Mouse (Mus musculus): ENCODE results near the gene Ccdc136. TPM values are rescaled to one million over a fixed set of nuclear protein-coding genes. Genes with fewer than 3 reads are reported as not detected.
"Not testable (repeated sequence)": the region's sequence is repeated elsewhere in the genome, so short reads cannot be mapped to it uniquely, and the experiment has no call there.

Gene Ccdc136
- polyA plus RNA-seq, 1 experiment from 2014 or later, result 29.5 TPM

- peak; percentile 69; the same call in 1 of the 2 replicates for ATAC-seq (ENCODE audit: insufficient number of reproducible peaks, insufficient read depth, low FRiP score, low read depth)
- Histone ChIP-seq H3K9me3 (ENCODE audit: control insufficient read depth, low read depth, low read length) (no peaks in the 10 kb centered on the region), H3K27ac (ENCODE audit: low read length) (peak within 1 kb of the TSS; percentile 64; the same call in 1 of the 2 replicates), H3K4me1 (ENCODE audit: control insufficient read depth, insufficient read depth, low read length) (no peaks in the 10 kb centered on the region), H3K4me2 (replicated peaks; ENCODE audit: low read depth, low read length) (peak within 1 kb of the TSS; percentile 43), H3K9ac (replicated peaks; ENCODE audit: low read depth, low read length) (no peak within 1 kb of the TSS; the same call in 1 of the 2 replicates), H3K36me3 (ENCODE audit: control insufficient read depth, insufficient read depth, low read length) (no peaks in the 10 kb centered on the region), H3K27me3 (ENCODE audit: control insufficient read depth, insufficient read depth, low read length) (no peaks in the 10 kb centered on the region), H3K4me3 (ENCODE audit: low read depth, low read length) (peak within 1 kb of the TSS; percentile 34)
- WGBS, result 1% methylated on average over 12 of the region's 12 CpGs
Observed at GRCm38 (mm10) chr6:29388052-29388518, 8.0 kb upstream of the Ccdc136 start, which contains the start of gene Opn1sw. Gene Opn1sw, minus strand, starts transcription at chr6:29388468.

- Histone ChIP-seq H3K27ac (ENCODE audit: low read length) (peak overlapping the region; percentile 64; the same call in 1 of the 2 replicates), H3K9me3 (ENCODE audit: control insufficient read depth, low read depth, low read length) (no peaks in the 10 kb centered on the region), H3K27me3 (ENCODE audit: control insufficient read depth, insufficient read depth, low read length) (no peaks in the 10 kb centered on the region), H3K4me3 (ENCODE audit: low read depth, low read length) (peak overlapping the region; percentile 34), H3K36me3 (ENCODE audit: control insufficient read depth, insufficient read depth, low read length) (no peaks in the 10 kb centered on the region), H3K9ac (replicated peaks; ENCODE audit: low read depth, low read length) (no peak overlapping the region), H3K4me2 (replicated peaks; ENCODE audit: low read depth, low read length) (peak overlapping the region; percentile 43), H3K4me1 (ENCODE audit: control insufficient read depth, insufficient read depth, low read length) (no peaks in the 10 kb centered on the region)
- WGBS, result 10% methylated on average over 11 of the region's 11 CpGs
- ATAC-seq (ENCODE audit: insufficient number of reproducible peaks, insufficient read depth, low FRiP score, low read depth), result peak; percentile 90
Observed at GRCm38 (mm10) chr6:29388606-29389080, 7.5 kb upstream of the Ccdc136 start.

- no peak for ATAC-seq (ENCODE audit: insufficient number of reproducible peaks, insufficient read depth, low FRiP score, low read depth)
- no peak overlapping the region for H3K4me2 ChIP-seq (replicated peaks; ENCODE audit: low read depth, low read length)
- H3K27ac ChIP-seq (ENCODE audit: low read length), result no peak overlapping the region
- no peak overlapping the region for H3K4me3 ChIP-seq (ENCODE audit: low read depth, low read length)
- no peak overlapping the region for H3K9ac ChIP-seq (replicated peaks; ENCODE audit: low read depth, low read length)
- H3K4me1 ChIP-seq (ENCODE audit: control insufficient read depth, insufficient read depth, low read length), result no peaks in the 10 kb centered on the region
- WGBS, result 50% methylated on average over 9 of the region's 9 CpGs
- no peaks in the 10 kb centered on the region for H3K9me3 ChIP-seq (ENCODE audit: control insufficient read depth, low read depth, low read length)
- H3K27me3 ChIP-seq (ENCODE audit: control insufficient read depth, insufficient read depth, low read length), result no peaks in the 10 kb centered on the region
- no peaks in the 10 kb centered on the region for H3K36me3 ChIP-seq (ENCODE audit: control insufficient read depth, insufficient read depth, low read length)
Observed at GRCm38 (mm10) chr6:29389425-29389824, 6.7 kb upstream of the Ccdc136 start.

- not testable (repeated sequence) for H3K27me3 ChIP-seq (ENCODE audit: control insufficient read depth, insufficient read depth, low read length); H3K27ac ChIP-seq (ENCODE audit: low read length); H3K36me3 ChIP-seq (ENCODE audit: control insufficient read depth, insufficient read depth, low read length); H3K9me3 ChIP-seq (ENCODE audit: control insufficient read depth, low read depth, low read length); ATAC-seq (ENCODE audit: insufficient number of reproducible peaks, insufficient read depth, low FRiP score, low read depth); H3K4me3 ChIP-seq (ENCODE audit: low read depth, low read length); H3K4me1 ChIP-seq (ENCODE audit: control insufficient read depth, insufficient read depth, low read length); H3K4me2 ChIP-seq (replicated peaks; ENCODE audit: low read depth, low read length); H3K9ac ChIP-seq (replicated peaks; ENCODE audit: low read depth, low read length)
- WGBS, result 86% methylated on average over 1 of the region's 1 CpGs
Observed at GRCm38 (mm10) chr6:29390500-29390899, 5.6 kb upstream of the Ccdc136 start.

- not testable (repeated sequence) for H3K9me3 ChIP-seq (ENCODE audit: control insufficient read depth, low read depth, low read length); H3K4me2 ChIP-seq (replicated peaks; ENCODE audit: low read depth, low read length); H3K9ac ChIP-seq (replicated peaks; ENCODE audit: low read depth, low read length); H3K4me1 ChIP-seq (ENCODE audit: control insufficient read depth, insufficient read depth, low read length); H3K36me3 ChIP-seq (ENCODE audit: control insufficient read depth, insufficient read depth, low read length); H3K27ac ChIP-seq (ENCODE audit: low read length); H3K4me3 ChIP-seq (ENCODE audit: low read depth, low read length); H3K27me3 ChIP-seq (ENCODE audit: control insufficient read depth, insufficient read depth, low read length); ATAC-seq (ENCODE audit: insufficient number of reproducible peaks, insufficient read depth, low FRiP score, low read depth)
- 77% methylated on average over 8 of the region's 8 CpGs for WGBS
Observed at GRCm38 (mm10) chr6:29391241-29391640, 4.9 kb upstream of the Ccdc136 start.

- 73% methylated on average over 4 of the region's 4 CpGs for WGBS
- no peak for ATAC-seq (ENCODE audit: insufficient number of reproducible peaks, insufficient read depth, low FRiP score, low read depth)
- no peaks in the 10 kb centered on the region for H3K9me3 ChIP-seq (ENCODE audit: control insufficient read depth, low read depth, low read length)
Observed at GRCm38 (mm10) chr6:29391802-29392201, 4.3 kb upstream of the Ccdc136 start.

GRCm38 (mm10) chr6:29394286-29394685, 1.8 kb upstream of the Ccdc136 start:
- Histone ChIP-seq H3K9ac (replicated peaks; ENCODE audit: low read depth, low read length) (no peak overlapping the region), H3K4me1 (ENCODE audit: control insufficient read depth, insufficient read depth, low read length) (peaks cover 10% of the 10 kb centered on the region), H3K36me3 (ENCODE audit: control insufficient read depth, insufficient read depth, low read length) (no peaks in the 10 kb centered on the region), H3K4me2 (replicated peaks; ENCODE audit: low read depth, low read length) (no peak overlapping the region), H3K27me3 (ENCODE audit: control insufficient read depth, insufficient read depth, low read length) (no peaks in the 10 kb centered on the region), H3K9me3 (ENCODE audit: control insufficient read depth, low read depth, low read length) (no peaks in the 10 kb centered on the region), H3K27ac (ENCODE audit: low read length) (no peak overlapping the region), H3K4me3 (ENCODE audit: low read depth, low read length) (no peak overlapping the region)
- ATAC-seq (ENCODE audit: insufficient number of reproducible peaks, insufficient read depth, low FRiP score, low read depth), result no peak
- WGBS, result 54% methylated on average over 1 of the region's 1 CpGs

More at GRCm38 (mm10) chr6:29391802-29392201, 4.3 kb upstream of the Ccdc136 start:
- H3K36me3 ChIP-seq (ENCODE audit: control insufficient read depth, insufficient read depth, low read length), result no peaks in the 10 kb centered on the region
- H3K27me3 ChIP-seq (ENCODE audit: control insufficient read depth, insufficient read depth, low read length), result no peaks in the 10 kb centered on the region
- H3K4me3 ChIP-seq (ENCODE audit: low read depth, low read length), result no peak overlapping the region
- H3K9ac ChIP-seq (replicated peaks; ENCODE audit: low read depth, low read length), result no peak overlapping the region
- H3K27ac ChIP-seq (ENCODE audit: low read length), result no peak overlapping the region
- no peak overlapping the region for H3K4me2 ChIP-seq (replicated peaks; ENCODE audit: low read depth, low read length)
- H3K4me1 ChIP-seq (ENCODE audit: control insufficient read depth, insufficient read depth, low read length), result peaks cover 5% of the 10 kb centered on the region

- H3K4me2 ChIP-seq (replicated peaks; ENCODE audit: low read depth, low read length), result peak overlapping the region; percentile 89
- peak overlapping the region; percentile 63 for H3K4me3 ChIP-seq (ENCODE audit: low read depth, low read length)
- peak; percentile 77 for ATAC-seq (ENCODE audit: insufficient number of reproducible peaks, insufficient read depth, low FRiP score, low read depth)
- WGBS, result 1% methylated on average over 24 of the region's 24 CpGs
- no peaks in the 10 kb centered on the region for H3K36me3 ChIP-seq (ENCODE audit: control insufficient read depth, insufficient read depth, low read length)
- H3K9ac ChIP-seq (replicated peaks; ENCODE audit: low read depth, low read length), result peak overlapping the region; percentile 55
- peak overlapping the region; percentile 53; the same call in 1 of the 2 replicates for H3K27ac ChIP-seq (ENCODE audit: low read length)
- H3K9me3 ChIP-seq (ENCODE audit: control insufficient read depth, low read depth, low read length), result no peaks in the 10 kb centered on the region
- peaks cover 10% of the 10 kb centered on the region for H3K4me1 ChIP-seq (ENCODE audit: control insufficient read depth, insufficient read depth, low read length)
- no peaks in the 10 kb centered on the region for H3K27me3 ChIP-seq (ENCODE audit: control insufficient read depth, insufficient read depth, low read length)
Observed at GRCm38 (mm10) chr6:29396714-29397540, 818 bp downstream of the Ccdc136 start.
